In the genomic region with DNA sequence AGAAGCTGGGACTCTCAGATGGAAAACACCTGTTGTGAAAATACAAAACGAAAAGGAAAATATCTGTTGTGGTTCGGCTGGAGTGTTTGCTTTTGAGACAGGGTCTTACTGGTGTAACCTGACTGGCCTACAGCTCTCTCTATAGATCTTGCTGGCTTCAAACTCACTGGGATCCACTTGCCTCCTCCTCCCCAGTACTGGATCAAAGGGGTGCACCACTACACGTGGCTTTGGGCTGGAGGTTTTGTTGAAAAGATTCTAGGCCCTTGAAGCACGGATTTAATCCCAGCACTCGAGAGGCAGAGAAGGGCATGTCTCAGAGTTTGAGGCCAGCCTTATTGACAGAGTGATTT, we compare ENCODE assay signal across 8 mouse cellular contexts. TPM values are rescaled to one million over a fixed set of nuclear protein-coding genes. Genes with fewer than 3 reads are reported as not detected.
DNase-seq lines count a peak whose midpoint lies in the region; ATAC-seq and TF ChIP-seq lines count a peak whose summit lies in the region.

No protein-coding gene starts in this region.

- no peaks in the 10 kb centered on the region for H3K79me2 ChIP-seq in myocyte (ENCODE audit: control insufficient read depth, insufficient read depth)

- no peak for ATAC-seq in kidney, postnatal 0 days (replicated peaks; ENCODE audit: low FRiP score, low read depth)
- ATAC-seq in embryonic facial prominence, embryonic 14.5 days (ENCODE audit: low read depth), result peak; percentile 8; the same call in 1 of the 2 replicates
- peak; percentile 32; the same call in 1 of the 2 replicates for ATAC-seq in intestine, embryonic 14.5 days (replicated peaks; ENCODE audit: low FRiP score, low TSS enrichment, low read depth)

- no peaks in the 10 kb centered on the region for H3K4me1 ChIP-seq in kidney, postnatal 0 days (replicated peaks; ENCODE audit: insufficient read depth, low read length)
- H3K4me1 ChIP-seq in embryonic facial prominence, embryonic 14.5 days (ENCODE audit: control insufficient read depth, insufficient read depth, low read length), result peaks cover 8% of the 10 kb centered on the region; the same call in 1 of the 2 replicates
- peaks cover 6% of the 10 kb centered on the region for H3K4me1 ChIP-seq in intestine, embryonic 14.5 days (replicated peaks; ENCODE audit: control insufficient read depth, insufficient read depth, low read length)

- H3K4me3 ChIP-seq in kidney, postnatal 0 days (replicated peaks; ENCODE audit: low read depth, low read length), result peak overlapping the region; percentile 52; the same call in 1 of the 2 replicates
- peak overlapping the region; percentile 67 for H3K4me3 ChIP-seq in embryonic facial prominence, embryonic 14.5 days (ENCODE audit: low read depth, low read length)
- H3K4me3 ChIP-seq in intestine, embryonic 14.5 days (ENCODE audit: low read depth, low read length), result peak overlapping the region; percentile 74
- H3K4me3 ChIP-seq in myocyte, result peak overlapping the region; percentile 47

- H3K36me3 ChIP-seq in kidney, postnatal 0 days (ENCODE audit: insufficient read depth, low read length), result no peaks in the 10 kb centered on the region
- H3K36me3 ChIP-seq in embryonic facial prominence, embryonic 14.5 days (ENCODE audit: control insufficient read depth, insufficient read depth, low read length), result no peaks in the 10 kb centered on the region
- H3K36me3 ChIP-seq in intestine, embryonic 14.5 days (ENCODE audit: control insufficient read depth, insufficient read depth, low read length), result peaks cover 4% of the 10 kb centered on the region; the same call in 1 of the 2 replicates
- no peaks in the 10 kb centered on the region for H3K36me3 ChIP-seq in myocyte (ENCODE audit: control insufficient read depth, insufficient read depth)

- TF ChIP-seq CTCF in kidney, postnatal 0 days (IDR thresholded peaks at IDR 0.05; ENCODE audit: low read depth), result no peak

- no peak overlapping the region for H3K9ac ChIP-seq in kidney, postnatal 0 days (ENCODE audit: low read depth, low read length)
- no peak overlapping the region; the same call in none of the 2 replicates for H3K9ac ChIP-seq in embryonic facial prominence, embryonic 14.5 days (ENCODE audit: low read depth, low read length)
- peak overlapping the region; percentile 53; the same call in 1 of the 2 replicates for H3K9ac ChIP-seq in intestine, embryonic 14.5 days (ENCODE audit: low read length)

- DNase-seq in kidney, postnatal 0 days (ENCODE audit: low spot score), result no peak
- no peak for DNase-seq in kidney, adult 18-20 months
- no peak for DNase-seq in embryonic facial prominence, embryonic 14.5 days (ENCODE audit: low spot score)
- DNase-seq in intestine, embryonic 14.5 days (ENCODE audit: low spot score), result no peak
- no peak for DNase-seq in ovary, postnatal 10 days (ENCODE audit: low spot score)
- DNase-seq in left cerebral cortex, adult 18-20 months (ENCODE audit: low spot score in 2 of 2), result no peak
- DNase-seq in kidney, adult 11 months, result no peak

- H3K27ac ChIP-seq in kidney, postnatal 0 days, result no peak overlapping the region
- peak overlapping the region; percentile 84 for H3K27ac ChIP-seq in embryonic facial prominence, embryonic 14.5 days (replicated peaks; ENCODE audit: low read depth, low read length)
- peak overlapping the region; percentile 52; the same call in 1 of the 2 replicates for H3K27ac ChIP-seq in intestine, embryonic 14.5 days (ENCODE audit: low read depth)

- no peak overlapping the region for H3ac ChIP-seq in myocyte (ENCODE audit: control insufficient read depth, insufficient read length)

- TF ChIP-seq POLR2A in myocyte (IDR thresholded peaks at IDR 0.05; ENCODE audit: insufficient read length, low read depth), result no peak

- no peaks in the 10 kb centered on the region for H3K9me3 ChIP-seq in kidney, postnatal 0 days (replicated peaks; ENCODE audit: low read length)
- H3K9me3 ChIP-seq in embryonic facial prominence, embryonic 14.5 days (ENCODE audit: control insufficient read depth, low read length), result no peaks in the 10 kb centered on the region
- no peaks in the 10 kb centered on the region for H3K9me3 ChIP-seq in intestine, embryonic 14.5 days (ENCODE audit: control insufficient read depth, low read length)

- peak overlapping the region; percentile 77 for H3K4me2 ChIP-seq in kidney, postnatal 0 days (ENCODE audit: low read length)
- H3K4me2 ChIP-seq in embryonic facial prominence, embryonic 14.5 days (ENCODE audit: low read depth, low read length), result peak overlapping the region; percentile 72; the same call in 1 of the 2 replicates
- peak overlapping the region; percentile 97 for H3K4me2 ChIP-seq in intestine, embryonic 14.5 days (ENCODE audit: low read length)
- H3K4me2 ChIP-seq in myocyte (ENCODE audit: low read depth), result peak overlapping the region; percentile 54

- H3K27me3 ChIP-seq in kidney, postnatal 0 days (ENCODE audit: insufficient read depth, low read length), result no peaks in the 10 kb centered on the region
- H3K27me3 ChIP-seq in embryonic facial prominence, embryonic 14.5 days (replicated peaks; ENCODE audit: control insufficient read depth, insufficient read depth, low read length), result no peaks in the 10 kb centered on the region
- H3K27me3 ChIP-seq in intestine, embryonic 14.5 days (replicated peaks; ENCODE audit: control insufficient read depth, insufficient read depth, low read length), result no peaks in the 10 kb centered on the region
- no peaks in the 10 kb centered on the region for H3K27me3 ChIP-seq in myocyte (ENCODE audit: control insufficient read depth, insufficient read depth, insufficient read length)

- 9% methylated on average over 5 of the region's 5 CpGs for WGBS in kidney, postnatal 0 days
- 6% methylated on average over 5 of the region's 5 CpGs for WGBS in embryonic facial prominence, embryonic 14.5 days
- WGBS in intestine, embryonic 14.5 days, result 16% methylated on average over 5 of the region's 5 CpGs

TF ChIP-seq in myocyte, 11 proteins besides CTCF, POLR2A, EP300 and RAD21:
- TF ChIP-seq MYOD1 (IDR thresholded peaks at IDR 0.05; ENCODE audit: control insufficient read depth in 1 of 3, insufficient read length in 2 of 3, low read depth in 2 of 3) (no peak), TCF12 (IDR thresholded peaks at IDR 0.05; ENCODE audit: insufficient read depth, poor library complexity, severe bottlenecking) (no peak), MAX (IDR thresholded peaks at IDR 0.05; ENCODE audit: low read depth) (no peak), USF1 (IDR thresholded peaks at IDR 0.05; ENCODE audit: low read depth) (no peak), MYOG (IDR thresholded peaks at IDR 0.05; ENCODE audit: control insufficient read depth in 1 of 3, insufficient read depth in 1 of 3, insufficient read length in 2 of 3, low read depth in 2 of 3) (no peak), CEBPB (IDR thresholded peaks at IDR 0.05; ENCODE audit: insufficient read depth, poor library complexity, severe bottlenecking) (no peak), REST (IDR thresholded peaks at IDR 0.05; ENCODE audit: insufficient read depth, insufficient read length) (no peak), TCF3 (IDR thresholded peaks at IDR 0.05; ENCODE audit: insufficient read length, low read depth) (no peak)

RNA-seq across cellular contexts. Expression of a gene that starts 10.6 kb away (rescaled TPM):
- 6.4 and 8.3 TPM in 2 replicates for polyA plus RNA-seq in kidney, postnatal 0 days (2015; fragmentation: Nextera tagmentation; extraction: Ambion mirVana)
- 13.8 and 15.5 TPM in 2 replicates for polyA plus RNA-seq in embryonic facial prominence, embryonic 14.5 days (2014; fragmentation: Nextera tagmentation; extraction: Ambion mirVana)
- polyA plus RNA-seq in intestine, embryonic 14.5 days (2014; fragmentation: Nextera tagmentation; extraction: Ambion mirVana), result 16.2 and 17.5 TPM in 2 replicates
- 27.1 TPM for polyA plus RNA-seq in myocyte (2012; fragmentation: generic; extraction: Trizol)
- total RNA-seq in left cerebral cortex, adult 18-20 months (2021), result 10 to 100 TPM; 74.3 to 77.8 TPM

RNA-seq across cellular contexts. Expression of a gene that starts 12.7 kb away (rescaled TPM):
- polyA plus RNA-seq in kidney, postnatal 0 days (2015; fragmentation: Nextera tagmentation; extraction: Ambion mirVana), result 15.4 and 15.7 TPM in 2 replicates
- polyA plus RNA-seq in embryonic facial prominence, embryonic 14.5 days (2014; fragmentation: Nextera tagmentation; extraction: Ambion mirVana), result 8.4 and 12.2 TPM in 2 replicates
- polyA plus RNA-seq in intestine, embryonic 14.5 days (2014; fragmentation: Nextera tagmentation; extraction: Ambion mirVana), result 9.5 and 11.4 TPM in 2 replicates
- polyA plus RNA-seq in myocyte (2012; fragmentation: generic; extraction: Trizol), result 7.6 TPM
- 10 to 100 TPM in 1 of 2 experiments, 1 to 10 TPM in 1; 8.6 to 12.9 TPM for total RNA-seq in left cerebral cortex, adult 18-20 months (2021)

RNA-seq across cellular contexts. Expression of a gene that starts 16.7 kb away (rescaled TPM):
- 2.6 and 2.9 TPM in 2 replicates for polyA plus RNA-seq in kidney, postnatal 0 days (2015; fragmentation: Nextera tagmentation; extraction: Ambion mirVana)
- 2.0 and 3.1 TPM in 2 replicates for polyA plus RNA-seq in embryonic facial prominence, embryonic 14.5 days (2014; fragmentation: Nextera tagmentation; extraction: Ambion mirVana)
- 0.62 and 1.0 TPM in 2 replicates for polyA plus RNA-seq in intestine, embryonic 14.5 days (2014; fragmentation: Nextera tagmentation; extraction: Ambion mirVana)
- polyA plus RNA-seq in myocyte (2012; fragmentation: generic; extraction: Trizol), result 0.11 TPM
- under 1 TPM; 0.21 to 0.26 TPM for total RNA-seq in left cerebral cortex, adult 18-20 months (2021)

RNA-seq across cellular contexts. Expression of a gene that starts 36.4 kb away (rescaled TPM):
- polyA plus RNA-seq in kidney, postnatal 0 days (2015; fragmentation: Nextera tagmentation; extraction: Ambion mirVana), result 11.6 and 13.0 TPM in 2 replicates
- 3.9 and 4.3 TPM in 2 replicates for polyA plus RNA-seq in embryonic facial prominence, embryonic 14.5 days (2014; fragmentation: Nextera tagmentation; extraction: Ambion mirVana)
- 4.1 and 5.5 TPM in 2 replicates for polyA plus RNA-seq in intestine, embryonic 14.5 days (2014; fragmentation: Nextera tagmentation; extraction: Ambion mirVana)
- 33.4 TPM for polyA plus RNA-seq in myocyte (2012; fragmentation: generic; extraction: Trizol)
- 10 to 100 TPM; 12.9 to 17.9 TPM for total RNA-seq in left cerebral cortex, adult 18-20 months (2021)

RNA-seq across cellular contexts. Expression of a gene that starts 50.3 kb away (rescaled TPM):
- 83.1 and 94.5 TPM in 2 replicates for polyA plus RNA-seq in kidney, postnatal 0 days (2015; fragmentation: Nextera tagmentation; extraction: Ambion mirVana)
- 71.7 and 80.6 TPM in 2 replicates for polyA plus RNA-seq in embryonic facial prominence, embryonic 14.5 days (2014; fragmentation: Nextera tagmentation; extraction: Ambion mirVana)
- polyA plus RNA-seq in intestine, embryonic 14.5 days (2014; fragmentation: Nextera tagmentation; extraction: Ambion mirVana), result 77.0 and 77.3 TPM in 2 replicates
- polyA plus RNA-seq in myocyte (2012; fragmentation: generic; extraction: Trizol), result 99.7 TPM
- 10 to 100 TPM; 54.6 to 56.2 TPM for total RNA-seq in left cerebral cortex, adult 18-20 months (2021)
